Mouse (Mus musculus) hindbrain, postnatal 0 days (tissue): Measurements from ENCODE around the gene Usp48. TPM values are rescaled to one million over a fixed set of nuclear protein-coding genes. Genes with fewer than 3 reads are reported as not detected.

Experiments
- ATAC-seq: fragments of 200-750 bp; cut with Nextera tagmentation; 2 replicates; pipeline ENCODE4 v1.8.0; 2017; ENCODE audit warnings: mild to moderate bottlenecking, moderate TSS enrichment, moderate library complexity
- DNase-seq: peaks from one replicate; pipeline ENCODE4 v3.0.0-alpha.2; 2015; ENCODE audit warnings: low spot score
- H3K27ac ChIP-seq: fragments of 300-500 bp; sonication (generic); 2 replicates; pipeline ENCODE4 v1.5.1; 2014; ENCODE audit warnings: mild to moderate bottlenecking
- H3K27me3 ChIP-seq: fragments of 300-500 bp; sonication (generic); 2 replicates; pipeline ENCODE4 v1.6.1; 2014; ENCODE audit warnings: low read length, mixed read lengths; ENCODE audit not compliant: insufficient read depth
- H3K36me3 ChIP-seq: fragments of 300-500 bp; sonication (generic); 2 replicates; pipeline ENCODE4 v1.6.1; 2014; ENCODE audit warnings: low read length, mixed read lengths; ENCODE audit not compliant: insufficient read depth
- H3K4me1 ChIP-seq: fragments of 300-500 bp; sonication (generic); 2 replicates; pipeline ENCODE4 v1.6.1; 2014; ENCODE audit warnings: antibody characterized with exemption, low read length, mixed read lengths; ENCODE audit not compliant: insufficient read depth
- H3K4me2 ChIP-seq: fragments of 300-500 bp; sonication (generic); 2 replicates; pipeline ENCODE4 v1.6.1; 2014; ENCODE audit warnings: low read depth, mild to moderate bottlenecking, low read length, moderate library complexity, mixed read lengths
- H3K4me3 ChIP-seq: fragments of 300-500 bp; sonication (generic); 2 replicates; pipeline ENCODE4 v1.5.1; 2014; ENCODE audit warnings: low read length
- H3K9ac ChIP-seq: fragments of 300-500 bp; sonication (generic); replicated peaks from 2 replicates; pipeline ENCODE4 v1.6.1; 2014; ENCODE audit warnings: mild to moderate bottlenecking, low read length, moderate library complexity, mixed read lengths
- H3K9me3 ChIP-seq: fragments of 300-500 bp; sonication (generic); 2 replicates; pipeline ENCODE4 v1.6.1; 2016; ENCODE audit warnings: low read length, mixed read lengths
- CTCF ChIP-seq: IDR thresholded peaks from 2 replicates; pipeline ENCODE4 v1.5.1; 2016; ENCODE audit warnings: antibody characterized with exemption, control low read depth, low read depth
- WGBS: fragments of 180-500 bp; shearing (Covaris S2); extraction: QIAGEN DNeasy Blood & Tissue Kit; methylation state at CpG from one replicate; pipeline ENCODE4 v1.1.7; 2014; 5-methylcytosine and 5-hydroxymethylcytosine counted together
- polyA plus RNA-seq: library from polyadenylated mRNA; unstranded; fragments of >200 nt; fragmentation: Nextera tagmentation; extraction: Ambion mirVana; gene quantifications from 2 replicates; pipeline ENCODE4 v1.2.1, GENCODE M21; 2015
- total RNA-seq: library from RNA; depleted of rRNA; stranded (reverse); fragments of >200 nt; gene quantifications from 2 replicates; pipeline ENCODE4 v1.2.3, GENCODE M21; 2014

Gene Usp48
- total and polyA plus RNA-seq, 2 experiments from 2014 or later, result 45.6 to 63.8 TPM

GRCm38 (mm10) chr4:137680721-137681120 is 87.2 kb downstream of the Usp48 start:
- no peaks in the 10 kb centered on the region for H3K36me3 ChIP-seq
- 16% methylated on average over 7 of the region's 7 CpGs for WGBS
- H3K27ac ChIP-seq, result peak overlapping the region; percentile 86
- peak overlapping the region; percentile 71 for H3K4me2 ChIP-seq
- H3K4me3 ChIP-seq, result no peak overlapping the region
- H3K9ac ChIP-seq, result no peak overlapping the region
- ATAC-seq, result 0 out of 2 replicates have a peak, but pooled peaks have one; percentile 4
- DNase-seq, result peak; percentile 45
- H3K4me1 ChIP-seq, result peaks cover 20% of the 10 kb centered on the region; the same call in 1 of the 2 replicates
- TF ChIP-seq CTCF, result no peak
- H3K9me3 ChIP-seq, result no peaks in the 10 kb centered on the region
- no peaks in the 10 kb centered on the region for H3K27me3 ChIP-seq

- 4% methylated on average over 52 of the region's 52 CpGs for WGBS
- Histone ChIP-seq H3K27ac (peak overlapping the region; percentile 86), H3K27me3 (no peaks in the 10 kb centered on the region), H3K4me1 (peaks cover 20% of the 10 kb centered on the region; the same call in 1 of the 2 replicates), H3K9ac (peak overlapping the region; percentile 47), H3K4me2 (peak overlapping the region; percentile 71), H3K36me3 (no peaks in the 10 kb centered on the region), H3K4me3 (peak overlapping the region; percentile 31), H3K9me3 (no peaks in the 10 kb centered on the region)
- no peak for TF ChIP-seq CTCF
- peak; percentile 83 for DNase-seq
- peak; percentile 60 for ATAC-seq
Measured at GRCm38 (mm10) chr4:137681408-137682104, 88.0 kb downstream of the Usp48 start.

- Histone ChIP-seq H3K9me3 (no peaks in the 10 kb centered on the region), H3K36me3 (no peaks in the 10 kb centered on the region), H3K4me2 (peak overlapping the region; percentile 71), H3K27me3 (no peaks in the 10 kb centered on the region), H3K9ac (no peak overlapping the region), H3K27ac (no peak overlapping the region), H3K4me1 (peaks cover 18% of the 10 kb centered on the region; the same call in 1 of the 2 replicates), H3K4me3 (no peak overlapping the region)
- DNase-seq (peak; percentile 59), ATAC-seq (no peak)
- 46% methylated on average over 7 of the region's 7 CpGs for WGBS
- TF ChIP-seq CTCF, result peak; percentile 94
Measured at GRCm38 (mm10) chr4:137682961-137683453, 89.5 kb downstream of the Usp48 start.

GRCm38 (mm10) chr4:137684830-137685343 is 91.3 kb downstream of the Usp48 start:
- H3K36me3 ChIP-seq, result no peaks in the 10 kb centered on the region
- H3K27me3 ChIP-seq, result no peaks in the 10 kb centered on the region
- no peak overlapping the region for H3K27ac ChIP-seq
- WGBS, result 45% methylated on average over 9 of the region's 9 CpGs
- DNase-seq, result no peak
- TF ChIP-seq CTCF, result no peak
- H3K9me3 ChIP-seq, result no peaks in the 10 kb centered on the region
- ATAC-seq, result no peak
- H3K4me3 ChIP-seq, result no peak overlapping the region
- no peak overlapping the region for H3K4me2 ChIP-seq
- no peak overlapping the region for H3K9ac ChIP-seq
- peaks cover 16% of the 10 kb centered on the region; the same call in 1 of the 2 replicates for H3K4me1 ChIP-seq

- TF ChIP-seq CTCF, result no peak
- Histone ChIP-seq H3K4me3 (no peak overlapping the region), H3K9me3 (no peaks in the 10 kb centered on the region), H3K4me2 (no peak overlapping the region), H3K9ac (no peak overlapping the region; the same call in 1 of the 2 replicates), H3K36me3 (no peaks in the 10 kb centered on the region), H3K4me1 (0 out of 2 replicates have a peak, but pooled peaks cover 3% of the 10 kb centered on the region), H3K27ac (peak overlapping the region; percentile 32; the same call in 1 of the 2 replicates), H3K27me3 (no peaks in the 10 kb centered on the region)
- DNase-seq (no peak), ATAC-seq (no peak)
- 29% methylated on average over 5 of the region's 5 CpGs for WGBS
Measured at GRCm38 (mm10) chr4:137686303-137686702, 92.7 kb downstream of the Usp48 start.

GRCm38 (mm10) chr4:137687234-137687825 is 93.8 kb downstream of the Usp48 start:
- no peaks in the 10 kb centered on the region for H3K27me3 ChIP-seq
- 0 out of 2 replicates have a peak overlapping the region, but pooled peaks have one; percentile 32 for H3K27ac ChIP-seq
- H3K9ac ChIP-seq, result no peak overlapping the region
- WGBS, result 64% methylated on average over 14 of the region's 14 CpGs
- H3K4me2 ChIP-seq, result no peak overlapping the region
- ATAC-seq, result no peak
- H3K36me3 ChIP-seq, result no peaks in the 10 kb centered on the region
- no peaks in the 10 kb centered on the region for H3K4me1 ChIP-seq
- H3K4me3 ChIP-seq, result no peak overlapping the region
- H3K9me3 ChIP-seq, result no peaks in the 10 kb centered on the region
- DNase-seq, result no peak
- TF ChIP-seq CTCF, result no peak
